Mouse (Mus musculus): ENCODE data around the gene Timp4. TPM values are rescaled to one million over a fixed set of nuclear protein-coding genes. Genes with fewer than 3 reads are reported as not detected.

Timp4 gene
- polyA plus RNA-seq, 1 experiment from 2014 or later, result 19.6 TPM

- no peaks in the 10 kb centered on the region for H3K27me3 ChIP-seq (ENCODE audit: control insufficient read depth, insufficient read depth, low read length)
- H3K27ac ChIP-seq, result no peak overlapping the region
- no peak for DNase-seq (ENCODE audit: low spot score)
- no peak overlapping the region for H3K9ac ChIP-seq
- no peaks in the 10 kb centered on the region for H3K4me1 ChIP-seq (replicated peaks; ENCODE audit: control insufficient read depth, insufficient read depth, low read length)
- H3K4me2 ChIP-seq (replicated peaks), result no peak overlapping the region
- H3K4me3 ChIP-seq (replicated peaks; ENCODE audit: low read length), result no peak overlapping the region
- 73% methylated on average over 2 of the region's 2 CpGs for WGBS
- peaks cover 4% of the 10 kb centered on the region; the same call in 1 of the 2 replicates for H3K36me3 ChIP-seq (replicated peaks; ENCODE audit: control insufficient read depth, insufficient read depth)
- ATAC-seq (ENCODE audit: low FRiP score), result no peak
- no peaks in the 10 kb centered on the region for H3K9me3 ChIP-seq (ENCODE audit: control insufficient read depth, low read length)
These were observed 27.6 kb upstream of the Timp4 start for GRCm38 (mm10) chr6:115279639-115280038.

GRCm38 (mm10) chr6:115278086-115278485 lies 26.1 kb upstream of the Timp4 start:
- WGBS, result 85% methylated on average over 8 of the region's 8 CpGs
- H3K9ac ChIP-seq, result no peak overlapping the region

GRCm38 (mm10) chr6:115275116-115275815 lies 23.3 kb upstream of the Timp4 start:
- Histone ChIP-seq H3K9me3 (ENCODE audit: control insufficient read depth, low read length) (no peaks in the 10 kb centered on the region), H3K4me1 (replicated peaks; ENCODE audit: control insufficient read depth, insufficient read depth, low read length) (no peaks in the 10 kb centered on the region), H3K27me3 (ENCODE audit: control insufficient read depth, insufficient read depth, low read length) (no peaks in the 10 kb centered on the region), H3K27ac (no peak overlapping the region), H3K9ac (no peak overlapping the region), H3K36me3 (replicated peaks; ENCODE audit: control insufficient read depth, insufficient read depth) (no peaks in the 10 kb centered on the region), H3K4me2 (replicated peaks) (no peak overlapping the region), H3K4me3 (replicated peaks; ENCODE audit: low read length) (no peak overlapping the region)
- WGBS, result 88% methylated on average over 10 of the region's 10 CpGs
- ATAC-seq (ENCODE audit: low FRiP score), result no peak
- no peak for DNase-seq (ENCODE audit: low spot score)

More at GRCm38 (mm10) chr6:115278086-115278485, 26.1 kb upstream of the Timp4 start:
- ATAC-seq (ENCODE audit: low FRiP score), result no peak
- no peaks in the 10 kb centered on the region for H3K27me3 ChIP-seq (ENCODE audit: control insufficient read depth, insufficient read depth, low read length)
- no peak overlapping the region for H3K4me3 ChIP-seq (replicated peaks; ENCODE audit: low read length)
- peaks cover 4% of the 10 kb centered on the region; the same call in 1 of the 2 replicates for H3K36me3 ChIP-seq (replicated peaks; ENCODE audit: control insufficient read depth, insufficient read depth)
- no peaks in the 10 kb centered on the region for H3K4me1 ChIP-seq (replicated peaks; ENCODE audit: control insufficient read depth, insufficient read depth, low read length)
- H3K27ac ChIP-seq, result no peak overlapping the region
- DNase-seq (ENCODE audit: low spot score), result no peak
- no peak overlapping the region for H3K4me2 ChIP-seq (replicated peaks)
- no peaks in the 10 kb centered on the region for H3K9me3 ChIP-seq (ENCODE audit: control insufficient read depth, low read length)

- 80% methylated on average over 9 of the region's 9 CpGs for WGBS
- no peak overlapping the region for H3K9ac ChIP-seq
- no peaks in the 10 kb centered on the region for H3K36me3 ChIP-seq (replicated peaks; ENCODE audit: control insufficient read depth, insufficient read depth)
- no peak overlapping the region for H3K27ac ChIP-seq
- H3K27me3 ChIP-seq (ENCODE audit: control insufficient read depth, insufficient read depth, low read length), result no peaks in the 10 kb centered on the region
- no peak overlapping the region for H3K4me3 ChIP-seq (replicated peaks; ENCODE audit: low read length)
- H3K4me1 ChIP-seq (replicated peaks; ENCODE audit: control insufficient read depth, insufficient read depth, low read length), result no peaks in the 10 kb centered on the region
- H3K4me2 ChIP-seq (replicated peaks), result no peak overlapping the region
- no peaks in the 10 kb centered on the region for H3K9me3 ChIP-seq (ENCODE audit: control insufficient read depth, low read length)
- no peak for ATAC-seq (ENCODE audit: low FRiP score)
- no peak for DNase-seq (ENCODE audit: low spot score)
These were observed 22.7 kb upstream of the Timp4 start for GRCm38 (mm10) chr6:115274705-115275104.

GRCm38 (mm10) chr6:115273346-115273745 lies 21.3 kb upstream of the Timp4 start:
- no peaks in the 10 kb centered on the region for H3K9me3 ChIP-seq (ENCODE audit: control insufficient read depth, low read length)
- no peak overlapping the region for H3K4me2 ChIP-seq (replicated peaks)
- DNase-seq (ENCODE audit: low spot score) (no peak), ATAC-seq (ENCODE audit: low FRiP score) (no peak)
- WGBS, result 89% methylated on average over 10 of the region's 10 CpGs
- no peak overlapping the region for H3K27ac ChIP-seq
- H3K9ac ChIP-seq, result no peak overlapping the region
- H3K36me3 ChIP-seq (replicated peaks; ENCODE audit: control insufficient read depth, insufficient read depth), result no peaks in the 10 kb centered on the region
- no peaks in the 10 kb centered on the region for H3K27me3 ChIP-seq (ENCODE audit: control insufficient read depth, insufficient read depth, low read length)
- H3K4me3 ChIP-seq (replicated peaks; ENCODE audit: low read length), result no peak overlapping the region
- H3K4me1 ChIP-seq (replicated peaks; ENCODE audit: control insufficient read depth, insufficient read depth, low read length), result no peaks in the 10 kb centered on the region

GRCm38 (mm10) chr6:115271866-115272271 lies 19.9 kb upstream of the Timp4 start:
- no peak overlapping the region for H3K9ac ChIP-seq
- WGBS, result 20% methylated on average over 4 of the region's 4 CpGs
- H3K27ac ChIP-seq, result no peak overlapping the region
- no peak overlapping the region for H3K4me3 ChIP-seq (replicated peaks; ENCODE audit: low read length)
- no peaks in the 10 kb centered on the region for H3K4me1 ChIP-seq (replicated peaks; ENCODE audit: control insufficient read depth, insufficient read depth, low read length)
- no peaks in the 10 kb centered on the region for H3K36me3 ChIP-seq (replicated peaks; ENCODE audit: control insufficient read depth, insufficient read depth)
- H3K27me3 ChIP-seq (ENCODE audit: control insufficient read depth, insufficient read depth, low read length), result no peaks in the 10 kb centered on the region
- H3K9me3 ChIP-seq (ENCODE audit: control insufficient read depth, low read length), result no peaks in the 10 kb centered on the region
- peak; percentile 30 for DNase-seq (ENCODE audit: low spot score)
- H3K4me2 ChIP-seq (replicated peaks), result no peak overlapping the region
- no peak for ATAC-seq (ENCODE audit: low FRiP score)

GRCm38 (mm10) chr6:115271326-115271725 lies 19.3 kb upstream of the Timp4 start:
- H3K27me3 ChIP-seq (ENCODE audit: control insufficient read depth, insufficient read depth, low read length), result no peaks in the 10 kb centered on the region
- no peaks in the 10 kb centered on the region for H3K4me1 ChIP-seq (replicated peaks; ENCODE audit: control insufficient read depth, insufficient read depth, low read length)
- WGBS, result 67% methylated on average over 3 of the region's 3 CpGs
- H3K27ac ChIP-seq, result no peak overlapping the region
- H3K4me2 ChIP-seq (replicated peaks), result no peak overlapping the region
- DNase-seq (ENCODE audit: low spot score), result no peak
- no peaks in the 10 kb centered on the region for H3K9me3 ChIP-seq (ENCODE audit: control insufficient read depth, low read length)
- no peak overlapping the region for H3K4me3 ChIP-seq (replicated peaks; ENCODE audit: low read length)
- no peaks in the 10 kb centered on the region for H3K36me3 ChIP-seq (replicated peaks; ENCODE audit: control insufficient read depth, insufficient read depth)
- no peak for ATAC-seq (ENCODE audit: low FRiP score)
- no peak overlapping the region for H3K9ac ChIP-seq

- Histone ChIP-seq H3K4me1 (replicated peaks; ENCODE audit: control insufficient read depth, insufficient read depth, low read length) (no peaks in the 10 kb centered on the region), H3K27ac (no peak overlapping the region), H3K4me3 (replicated peaks; ENCODE audit: low read length) (no peak overlapping the region), H3K4me2 (replicated peaks) (no peak overlapping the region), H3K9me3 (ENCODE audit: control insufficient read depth, low read length) (no peaks in the 10 kb centered on the region), H3K9ac (no peak overlapping the region), H3K36me3 (replicated peaks; ENCODE audit: control insufficient read depth, insufficient read depth) (no peaks in the 10 kb centered on the region), H3K27me3 (ENCODE audit: control insufficient read depth, insufficient read depth, low read length) (no peaks in the 10 kb centered on the region)
- 70% methylated on average over 2 of the region's 2 CpGs for WGBS
- no peak for DNase-seq (ENCODE audit: low spot score)
- ATAC-seq (ENCODE audit: low FRiP score), result no peak
These were observed 18.1 kb upstream of the Timp4 start for GRCm38 (mm10) chr6:115270085-115270484.

GRCm38 (mm10) chr6:115269561-115269960 lies 17.6 kb upstream of the Timp4 start:
- no peaks in the 10 kb centered on the region for H3K9me3 ChIP-seq (ENCODE audit: control insufficient read depth, low read length)
- 0 out of 2 replicates have a peak, but pooled peaks cover 4% of the 10 kb centered on the region for H3K36me3 ChIP-seq (replicated peaks; ENCODE audit: control insufficient read depth, insufficient read depth)
- no peak overlapping the region for H3K9ac ChIP-seq
- no peak overlapping the region for H3K4me3 ChIP-seq (replicated peaks; ENCODE audit: low read length)
- 79% methylated on average over 5 of the region's 5 CpGs for WGBS
- no peaks in the 10 kb centered on the region for H3K27me3 ChIP-seq (ENCODE audit: control insufficient read depth, insufficient read depth, low read length)
- DNase-seq (ENCODE audit: low spot score) (no peak), ATAC-seq (ENCODE audit: low FRiP score) (no peak)
- H3K27ac ChIP-seq, result no peak overlapping the region
- H3K4me1 ChIP-seq (replicated peaks; ENCODE audit: control insufficient read depth, insufficient read depth, low read length), result no peaks in the 10 kb centered on the region
- H3K4me2 ChIP-seq (replicated peaks), result no peak overlapping the region

Measured in hindbrain, embryonic 14.5 days (tissue).